Comparison of ENCODE assay signal across 21 mouse cellular contexts in genomic region chr6:122383211-122383610, GRCm38 (mm10).
"Had no signal": no experiment of that assay in that cellular context is flagged by ENCODE, and none has a peak within 500 bp of the region (broad histone marks: within the 10 kb centered on the region; RNA-seq: fewer than 3 reads in every experiment).

No protein-coding gene starts in this region.

- H3K27me3 ChIP-seq: heart, embryonic 12.5 days; hindbrain, embryonic 12.5 days; intestine, embryonic 15.5 days; limb, embryonic 13.5 days; limb, embryonic 15.5 days had no signal

- H3K9me3 ChIP-seq: heart, embryonic 10.5 days; heart, embryonic 12.5 days; hindbrain, embryonic 12.5 days; intestine, embryonic 15.5 days; limb, embryonic 13.5 days; limb, embryonic 15.5 days; liver, embryonic 12.5 days had no signal

- H3K4me1 ChIP-seq: heart, embryonic 10.5 days; hindbrain, embryonic 12.5 days; intestine, embryonic 15.5 days; limb, embryonic 13.5 days; limb, embryonic 15.5 days had no signal

- H3K4me3 ChIP-seq: heart, embryonic 10.5 days; heart, embryonic 12.5 days; hindbrain, embryonic 12.5 days; intestine, embryonic 15.5 days; limb, embryonic 13.5 days; limb, embryonic 15.5 days; liver, embryonic 12.5 days had no signal

- DNase-seq: gastrocnemius, postnatal 14 days; gastrocnemius, postnatal 36 days; heart, adult 18-20 months; heart, postnatal 10 days; heart, postnatal 36 days; kidney, adult 18-20 months; kidney, adult 8-10 months; kidney, postnatal 10 days; kidney, postnatal 36 days had no signal

- ATAC-seq: hindbrain, embryonic 16.5 days; inflammation-experienced regulatory T-cells, adult 6 months; intestine, embryonic 15.5 days; intestine, postnatal 0 days; liver, embryonic 12.5 days had no signal

- H3K27ac ChIP-seq: heart, embryonic 10.5 days; hindbrain, embryonic 12.5 days; hindbrain, embryonic 14.5 days; intestine, embryonic 15.5 days; limb, embryonic 13.5 days; limb, embryonic 15.5 days; liver, embryonic 12.5 days; liver, embryonic 14.5 days had no signal

- H3K36me3 ChIP-seq: heart, embryonic 10.5 days; heart, embryonic 12.5 days; hindbrain, embryonic 12.5 days; intestine, embryonic 15.5 days; limb, embryonic 13.5 days; limb, embryonic 15.5 days had no signal
